Mouse (Mus musculus) megakaryocyte, embryonic 14.5 days (primary cell): ENCODE measurements around the gene Lrrc10.

ENCODE experiments used
- FLI1 ChIP-seq: IDR thresholded peaks from 2 replicates; pipeline ENCODE4 v1.6.1; 2012; ENCODE audit warnings: low read length, inconsistent platforms, mixed read lengths
- GATA1 ChIP-seq: IDR thresholded peaks from 3 replicates; pipeline ENCODE4 v1.6.1; 2012; ENCODE audit warnings: mixed read lengths, low read length, inconsistent platforms, borderline replicate concordance

DNA sequence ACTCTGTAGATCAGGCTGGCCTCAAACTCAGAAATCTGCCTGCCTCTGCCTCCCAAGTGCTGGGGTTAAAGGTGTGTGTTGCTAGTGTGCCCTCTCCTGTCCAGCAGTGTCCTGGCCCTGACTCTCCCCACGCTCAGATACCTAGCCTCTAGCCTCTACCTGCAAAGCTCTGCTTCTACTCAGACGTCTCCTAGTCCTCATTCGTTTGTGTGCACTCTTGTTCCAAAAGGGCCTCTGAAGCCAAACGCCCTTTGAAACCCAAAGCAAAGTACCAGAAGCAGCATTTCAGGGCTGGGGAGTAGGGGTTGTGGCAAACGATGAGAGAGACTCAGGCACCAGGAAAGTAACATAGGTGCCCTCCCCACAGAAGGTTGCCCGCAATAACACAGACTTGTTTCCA is 35.5 kb upstream of the Lrrc10 start:
- no peak for TF ChIP-seq FLI1
- TF ChIP-seq GATA1 = no peak
